Mouse (Mus musculus) midbrain, postnatal 0 days (tissue): ENCODE data around the gene Ktn1. TPM values are rescaled to one million over a fixed set of nuclear protein-coding genes. Genes with fewer than 3 reads are reported as not detected.

Source experiments
- ATAC-seq: fragments of 200-750 bp; cut with Nextera tagmentation; 2 replicates; pipeline ENCODE4 v1.8.0; 2017; ENCODE audit warnings: moderate number of reproducible peaks, mild to moderate bottlenecking, moderate TSS enrichment, moderate library complexity; ENCODE audit not compliant: low FRiP score
- DNase-seq: peaks from one replicate; pipeline ENCODE4 v3.0.0-alpha.2; 2015; ENCODE audit warnings: low spot score
- H3K27ac ChIP-seq: fragments of 300-500 bp; sonication (generic); 2 replicates; pipeline ENCODE4 v1.5.1; 2014; ENCODE audit warnings: low read depth, mild to moderate bottlenecking, low read length, mixed read lengths
- H3K27me3 ChIP-seq: fragments of 300-500 bp; sonication (generic); 2 replicates; pipeline ENCODE4 v1.6.1; 2014; ENCODE audit warnings: low read length, control low read depth, mixed read lengths; ENCODE audit not compliant: insufficient read depth
- H3K36me3 ChIP-seq: fragments of 300-500 bp; sonication (generic); 2 replicates; pipeline ENCODE4 v1.6.1; 2014; ENCODE audit warnings: low read length, control low read depth, mixed read lengths; ENCODE audit not compliant: insufficient read depth
- H3K4me1 ChIP-seq: fragments of 300-500 bp; sonication (generic); 2 replicates; pipeline ENCODE4 v1.6.1; 2014; ENCODE audit warnings: mild to moderate bottlenecking, control low read depth, antibody characterized with exemption, low read length, mixed read lengths; ENCODE audit not compliant: insufficient read depth
- H3K4me2 ChIP-seq: fragments of 300-500 bp; sonication (generic); 2 replicates; pipeline ENCODE4 v1.6.1; 2014; ENCODE audit warnings: low read depth, mild to moderate bottlenecking, low read length, mixed read lengths; ENCODE audit not compliant: poor library complexity, severe bottlenecking
- H3K4me3 ChIP-seq: fragments of 300-500 bp; sonication (generic); 2 replicates; pipeline ENCODE4 v1.5.1; 2014; ENCODE audit warnings: low read depth, mild to moderate bottlenecking, low read length, moderate library complexity
- H3K9ac ChIP-seq: fragments of 300-500 bp; sonication (generic); replicated peaks from 2 replicates; pipeline ENCODE4 v1.6.1; 2014; ENCODE audit warnings: mild to moderate bottlenecking, low read length, moderate library complexity, mixed read lengths; ENCODE audit not compliant: poor library complexity, severe bottlenecking
- H3K9me3 ChIP-seq: fragments of 300-500 bp; sonication (generic); 2 replicates; pipeline ENCODE4 v1.6.1; 2016; ENCODE audit warnings: low read length, control low read depth
- CTCF ChIP-seq: IDR thresholded peaks from 2 replicates; pipeline ENCODE4 v1.5.1; 2016; ENCODE audit warnings: antibody characterized with exemption, mild to moderate bottlenecking
- WGBS: fragments of 180-500 bp; shearing (Covaris S2); extraction: QIAGEN DNeasy Blood & Tissue Kit; methylation state at CpG from one replicate; pipeline ENCODE4 v1.1.7; 2014; 5-methylcytosine and 5-hydroxymethylcytosine counted together
- polyA plus RNA-seq: library from polyadenylated mRNA; unstranded; fragments of >200 nt; fragmentation: Nextera tagmentation; extraction: Ambion mirVana; gene quantifications from 2 replicates; pipeline ENCODE4 v1.2.1, GENCODE M21; 2015
- total RNA-seq: library from RNA; depleted of rRNA; stranded (reverse); fragments of >200 nt; gene quantifications from 2 replicates; pipeline ENCODE4 v1.2.3, GENCODE M21; 2014

Gene Ktn1
- total and polyA plus RNA-seq, 2 experiments from 2014 or later: 31.1 to 69.0 TPM

GRCm38 (mm10) chr14:47717916-47718606 is 69.8 kb downstream of the Ktn1 start:
- TF ChIP-seq CTCF: no peak
- no peak overlapping the region for H3K4me2 ChIP-seq
- 92% methylated on average over 14 of the region's 14 CpGs for WGBS
- no peaks in the 10 kb centered on the region for H3K9me3 ChIP-seq
- no peak overlapping the region for H3K4me3 ChIP-seq
- no peaks in the 10 kb centered on the region for H3K4me1 ChIP-seq
- no peak overlapping the region for H3K27ac ChIP-seq
- H3K27me3 ChIP-seq: no peaks in the 10 kb centered on the region
- DNase-seq (peak; percentile 10), ATAC-seq (no peak)
- H3K9ac ChIP-seq: no peak overlapping the region
- peaks cover 16% of the 10 kb centered on the region; the same call in 1 of the 2 replicates for H3K36me3 ChIP-seq

- no peak for ATAC-seq
- Histone ChIP-seq H3K4me2 (no peak overlapping the region), H3K4me1 (no peaks in the 10 kb centered on the region), H3K9me3 (no peaks in the 10 kb centered on the region), H3K9ac (no peak overlapping the region), H3K36me3 (peaks cover 29% of the 10 kb centered on the region), H3K27ac (no peak overlapping the region), H3K27me3 (no peaks in the 10 kb centered on the region), H3K4me3 (no peak overlapping the region)
- 92% methylated on average over 4 of the region's 4 CpGs for WGBS
- no peak for TF ChIP-seq CTCF
- DNase-seq: no peak
These were observed 71.8 kb downstream of the Ktn1 start for GRCm38 (mm10) chr14:47720023-47720422.

- no peaks in the 10 kb centered on the region for H3K9me3 ChIP-seq
- no peak overlapping the region for H3K4me2 ChIP-seq
- ATAC-seq (no peak), DNase-seq (no peak)
- no peak overlapping the region for H3K27ac ChIP-seq
- H3K4me3 ChIP-seq: no peak overlapping the region
- TF ChIP-seq CTCF: no peak
- H3K27me3 ChIP-seq: no peaks in the 10 kb centered on the region
- peaks cover 42% of the 10 kb centered on the region for H3K36me3 ChIP-seq
- H3K9ac ChIP-seq: no peak overlapping the region
- H3K4me1 ChIP-seq: no peaks in the 10 kb centered on the region
These were observed 74.8 kb downstream of the Ktn1 start for GRCm38 (mm10) chr14:47723035-47723434.

DNA sequence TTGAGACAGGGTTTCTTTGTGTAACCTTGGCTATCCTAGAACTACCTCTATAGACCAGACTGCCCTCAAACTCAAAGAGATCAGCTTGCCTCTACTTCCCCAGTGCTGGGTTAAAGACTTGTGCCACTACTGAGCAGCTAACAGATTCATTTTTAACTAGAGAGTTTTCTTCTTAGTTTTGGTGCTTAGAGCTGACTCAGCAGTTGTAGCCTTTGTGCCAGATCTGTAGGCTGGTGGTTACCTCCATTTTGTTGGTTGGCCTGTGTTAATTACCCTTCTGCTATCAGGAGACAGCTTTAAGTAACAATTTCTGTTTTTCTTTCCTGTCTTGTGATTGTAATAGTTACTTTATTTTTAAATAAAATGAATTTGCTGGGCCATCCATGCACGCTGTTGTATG is 80.3 kb downstream of the Ktn1 start:
- Histone ChIP-seq H3K4me3 (no peak overlapping the region), H3K27ac (no peak overlapping the region), H3K4me2 (no peak overlapping the region), H3K4me1 (no peaks in the 10 kb centered on the region), H3K27me3 (no peaks in the 10 kb centered on the region), H3K36me3 (peaks cover 52% of the 10 kb centered on the region), H3K9ac (no peak overlapping the region), H3K9me3 (no peaks in the 10 kb centered on the region)
- ATAC-seq (no peak), DNase-seq (no peak)
- 95% methylated on average over 1 of the region's 1 CpGs for WGBS
- no peak for TF ChIP-seq CTCF

DNA sequence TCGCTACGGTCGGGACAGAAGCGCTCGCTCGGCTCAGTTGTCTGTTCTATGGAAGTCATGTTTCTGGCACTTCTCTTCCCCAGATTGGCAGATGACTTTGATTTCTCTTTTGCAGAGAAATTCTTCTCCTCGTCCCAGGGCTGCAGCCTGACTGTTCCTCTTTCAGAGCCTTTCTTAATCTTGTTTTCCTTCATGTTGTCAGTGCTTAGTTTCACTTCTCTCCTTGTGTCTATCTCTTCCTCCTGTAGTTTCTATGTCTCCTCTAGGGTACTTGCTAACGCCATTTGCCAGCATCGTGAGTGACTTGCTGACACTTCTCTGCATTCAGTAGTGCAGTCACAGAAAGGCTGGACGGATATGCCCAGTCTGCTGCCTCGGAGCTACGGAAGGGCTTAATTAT is 87.1 kb downstream of the Ktn1 start:
- Histone ChIP-seq H3K9me3 (no peaks in the 10 kb centered on the region), H3K27me3 (no peaks in the 10 kb centered on the region), H3K36me3 (peaks cover 44% of the 10 kb centered on the region), H3K4me1 (no peaks in the 10 kb centered on the region), H3K4me3 (no peak overlapping the region), H3K9ac (no peak overlapping the region), H3K4me2 (no peak overlapping the region), H3K27ac (no peak overlapping the region)
- no peak for TF ChIP-seq CTCF
- no peak for DNase-seq
- 89% methylated on average over 12 of the region's 12 CpGs for WGBS
- no peak for ATAC-seq

- Histone ChIP-seq H3K4me2 (no peak overlapping the region), H3K9ac (no peak overlapping the region), H3K4me3 (no peak overlapping the region), H3K27ac (no peak overlapping the region), H3K9me3 (no peaks in the 10 kb centered on the region), H3K4me1 (no peaks in the 10 kb centered on the region), H3K36me3 (peaks cover 43% of the 10 kb centered on the region), H3K27me3 (no peaks in the 10 kb centered on the region)
- no peak for ATAC-seq
- TF ChIP-seq CTCF: no peak
- no peak for DNase-seq
- 85% methylated on average over 8 of the region's 8 CpGs for WGBS
These were observed 88.2 kb downstream of the Ktn1 start for GRCm38 (mm10) chr14:47736471-47736870.
